Mouse (Mus musculus) layer of hippocampus, postnatal 36 days (tissue): ENCODE measurements around the gene Ankrd61. TPM values are rescaled to one million over a fixed set of nuclear protein-coding genes. Genes with fewer than 3 reads are reported as not detected.

Source experiments
- DNase-seq, 2 experiments: peaks; one replicate each; pipeline ENCODE4 v3.0.0; 2022
- total RNA-seq, 2 experiments: library from RNA; stranded (reverse); gene quantifications; 2 replicates each; pipeline ENCODE4 v1.2.3; 2021

Ankrd61 gene
- total RNA-seq, 2 experiments from 2014 or later = not detected

DNA sequence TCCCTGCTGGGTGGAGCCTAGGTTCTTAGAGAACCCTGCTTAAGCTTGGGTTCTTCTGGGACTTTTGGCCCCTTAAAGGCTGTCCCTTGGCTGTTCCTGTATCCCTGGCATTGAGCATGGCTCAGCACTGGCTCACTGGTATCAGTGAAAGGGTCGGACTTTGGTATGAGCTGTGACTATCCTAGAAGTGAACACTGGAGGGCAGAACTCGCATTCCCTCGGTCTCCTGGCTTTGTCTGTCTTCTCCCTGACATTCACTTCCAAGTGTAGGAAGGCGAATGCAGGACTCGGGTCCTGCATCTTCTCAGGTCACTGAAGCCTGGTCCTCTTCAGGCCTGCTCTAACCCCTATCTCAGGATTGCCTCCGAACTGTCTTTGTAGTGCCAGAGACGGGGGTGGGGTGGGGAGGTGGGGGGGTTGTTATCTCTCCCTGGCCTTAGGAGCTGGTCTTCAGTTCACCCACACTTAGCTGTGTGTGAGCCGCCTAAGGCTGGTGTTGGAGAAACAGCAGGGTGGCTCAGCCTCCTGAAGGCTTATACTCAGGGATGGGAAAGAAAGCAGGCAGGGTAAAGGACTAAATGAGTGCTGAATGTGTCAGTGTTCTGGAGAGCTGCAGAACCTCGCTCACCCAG, 5.1 kb downstream of the Ankrd61 start:
- no peak for DNase-seq

DNA sequence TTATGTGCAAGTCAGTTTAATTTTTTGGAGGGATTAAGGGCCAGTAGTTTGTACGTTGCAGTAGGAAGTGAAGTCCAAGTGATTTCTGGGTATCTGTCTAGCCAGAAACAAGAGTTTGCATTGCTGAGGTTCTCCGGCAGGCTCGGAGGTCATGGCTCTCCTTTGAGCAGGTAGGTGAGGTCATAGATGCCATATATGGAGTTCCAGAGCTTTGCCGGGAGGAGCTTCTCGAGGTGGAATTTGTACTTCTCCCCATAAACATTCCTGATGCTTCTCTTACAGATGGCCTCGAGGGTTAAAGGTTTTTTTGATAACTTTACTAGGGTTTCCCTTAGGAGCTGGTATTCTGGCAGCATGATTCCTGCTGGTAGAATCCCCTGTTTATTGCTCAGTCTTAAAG, 6.7 kb downstream of the Ankrd61 start:
- DNase-seq = no peak

DNA sequence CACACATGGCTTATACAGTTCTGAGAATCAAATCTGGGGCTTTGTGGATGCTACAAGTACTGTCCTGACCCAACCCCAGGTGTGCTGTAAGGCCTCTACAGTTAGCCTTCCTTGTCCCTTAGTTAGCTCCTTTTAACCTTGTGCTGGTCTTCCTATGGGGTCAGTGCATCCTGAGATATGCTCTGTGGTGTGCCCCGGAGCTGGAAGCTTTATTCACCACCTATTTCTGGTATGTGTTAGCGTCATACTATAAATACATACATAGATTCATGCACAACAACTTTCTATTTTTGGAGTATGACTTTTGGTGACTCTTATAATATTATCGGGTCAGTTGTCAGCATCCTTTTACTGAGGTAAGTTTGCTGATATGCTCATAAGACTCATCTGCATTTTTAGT, 12.2 kb downstream of the Ankrd61 start:
- DNase-seq = no peak

GRCm38 (mm10) chr5:143874571-143874970, 22.9 kb downstream of the Ankrd61 start:
- DNase-seq = no peak

DNA sequence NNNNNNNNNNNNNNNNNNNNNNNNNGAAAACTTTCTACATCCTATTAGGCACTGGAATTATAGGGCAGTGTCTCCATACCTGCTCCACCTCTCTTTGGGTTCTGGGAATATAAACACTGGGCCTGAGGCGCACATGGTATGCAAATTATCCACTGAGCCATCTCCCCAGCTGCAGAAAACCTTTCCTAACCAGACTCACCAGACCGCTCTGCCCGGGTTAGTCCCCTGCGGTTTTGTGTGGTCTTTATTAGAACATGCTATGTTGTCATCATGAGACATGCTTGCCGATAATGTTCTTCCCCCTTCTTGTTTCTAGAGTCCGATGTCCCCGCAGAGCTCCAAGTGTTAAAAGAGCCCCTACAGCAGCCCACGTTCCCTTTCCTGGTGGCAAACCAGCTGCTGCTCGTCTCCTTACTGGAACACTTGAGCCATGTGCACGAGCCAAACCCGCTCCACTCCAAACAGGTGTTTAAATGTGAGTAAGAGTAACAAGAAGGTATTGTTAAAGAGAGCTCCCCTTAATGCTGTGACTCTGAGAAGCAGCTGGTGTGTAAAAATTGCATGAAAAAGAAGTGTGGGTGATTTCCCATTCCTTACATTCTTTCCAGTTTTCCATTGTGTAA, 25.8 kb downstream of the Ankrd61 start:
- DNase-seq = no peak

Other genes with a start within 250 kb of the Ankrd61 start
- 10 to 100 TPM; 20.4 to 21.4 TPM for gene Usp42, start 165.4 kb downstream of the Ankrd61 start, total RNA-seq
- gene Eif2ak1, start 79.9 kb downstream of the Ankrd61 start, total RNA-seq = 10 to 100 TPM; 42.3 to 43.4 TPM
- gene Aimp2, start 12.2 kb upstream of the Ankrd61 start, total RNA-seq = 10 to 100 TPM; 29.2 to 34.9 TPM
- gene Pms2, start 12.3 kb upstream of the Ankrd61 start, total RNA-seq = 10 to 100 TPM; 13.9 to 16.3 TPM
- gene Gm42421, start 30.5 kb upstream of the Ankrd61 start, total RNA-seq = 1 to 10 TPM; 1.2 to 2.6 TPM
- 1 to 10 TPM; 2.1 to 3.0 TPM for gene Rsph10b, start 35.4 kb upstream of the Ankrd61 start, total RNA-seq
- gene Ccz1, start 117.2 kb upstream of the Ankrd61 start, total RNA-seq = 10 to 100 TPM; 32.4 to 36.9 TPM
- not detected for gene Ocm, start 129.0 kb upstream of the Ankrd61 start, total RNA-seq
- gene Lmtk2, start 202.8 kb upstream of the Ankrd61 start, total RNA-seq = 10 to 100 TPM; 94.2 to 99.2 TPM